Mouse (Mus musculus) erythroblast, embryonic 14.5 days (primary cell): ENCODE data around the gene Usp16. TPM values are rescaled to one million over a fixed set of nuclear protein-coding genes. Genes with fewer than 3 reads are reported as not detected.

ENCODE experiments used
- H3K27me3 ChIP-seq: 2 replicates; pipeline ENCODE4 v1.6.1; 2012; ENCODE audit warnings: inconsistent platforms; ENCODE audit not compliant: control insufficient read depth
- H3K36me3 ChIP-seq: 2 replicates; pipeline ENCODE4 v1.6.1; 2012; ENCODE audit warnings: mild to moderate bottlenecking, inconsistent platforms; ENCODE audit not compliant: control insufficient read depth
- H3K4me1 ChIP-seq: 2 replicates; pipeline ENCODE4 v1.6.1; 2012; ENCODE audit warnings: inconsistent platforms; ENCODE audit not compliant: control insufficient read depth
- H3K4me3 ChIP-seq: replicated peaks from 2 replicates; pipeline ENCODE3; 2012; ENCODE audit warnings: moderate library complexity, mild to moderate bottlenecking, inconsistent platforms
- H3K9me3 ChIP-seq: 2 replicates; pipeline ENCODE4 v1.6.1; 2012; ENCODE audit warnings: low read length, inconsistent platforms, mixed read lengths; ENCODE audit not compliant: control insufficient read depth
- GATA1 ChIP-seq: IDR thresholded peaks from 2 replicates; pipeline ENCODE4 v1.6.1; 2012; ENCODE audit warnings: low read length, inconsistent platforms, mixed read lengths
- TAL1 ChIP-seq: IDR thresholded peaks from 3 replicates; pipeline ENCODE4 v1.6.1; 2012; ENCODE audit warnings: low read length, inconsistent platforms, mixed read lengths
- polyA plus RNA-seq: library from polyadenylated mRNA; stranded (reverse); fragments of >175 nt; gene quantifications from 2 replicates; pipeline ENCODE4 v1.2.3, GENCODE M21; 2012

Gene Usp16
- 0.49 and 1.1 TPM in 2 replicates for polyA plus RNA-seq

DNA sequence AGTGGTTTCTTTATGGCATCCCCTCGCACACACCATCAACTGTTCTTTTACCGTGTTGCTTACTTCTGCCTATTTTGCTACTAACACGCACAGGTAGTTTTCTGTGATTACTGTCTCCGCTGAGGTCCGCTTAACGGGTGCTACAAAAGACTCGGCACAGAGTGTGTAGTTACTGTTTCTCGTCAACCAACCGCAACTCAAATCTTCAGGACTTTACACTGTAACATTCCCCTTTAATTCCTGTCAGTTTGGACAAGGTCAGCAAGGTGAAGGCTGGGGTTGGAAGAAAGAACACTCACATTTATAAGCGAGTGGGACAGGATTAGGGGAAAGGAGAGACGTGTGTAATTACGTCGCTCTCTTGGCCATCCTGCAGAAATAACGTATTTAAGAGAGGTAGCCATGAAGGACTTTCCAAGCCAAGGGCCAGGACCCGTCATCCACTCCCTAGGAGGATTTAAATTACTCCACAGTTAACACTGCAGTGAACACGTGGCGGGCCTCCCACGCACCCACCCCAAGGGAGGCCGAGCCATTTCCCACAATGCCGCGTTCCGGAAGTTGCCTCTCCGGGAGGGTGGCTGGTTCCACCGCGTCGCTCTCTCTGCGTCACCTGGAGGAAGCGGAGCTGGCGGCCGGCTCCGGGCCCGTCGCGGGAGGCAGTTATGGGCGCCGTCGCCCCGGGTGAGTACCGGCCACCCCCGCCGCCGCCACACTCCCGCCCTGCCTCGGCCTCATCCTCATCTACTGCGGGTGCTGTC lies at the start of gene Usp16:
TSS of gene Usp16 (plus strand) at position 285 of the 761 bp plus-strand sequence.
- Histone ChIP-seq H3K27me3 (no peaks in the 10 kb centered on the region; the same call in 1 of the 2 replicates), H3K36me3 (peaks cover 10% of the 10 kb centered on the region), H3K4me1 (peaks cover 34% of the 10 kb centered on the region), H3K4me3 (peak within 1 kb of the TSS; percentile 95), H3K9me3 (peaks cover 2% of the 10 kb centered on the region; the same call in 1 of the 2 replicates)
- no peak for TF ChIP-seq GATA1
- no peak for TF ChIP-seq TAL1

DNA sequence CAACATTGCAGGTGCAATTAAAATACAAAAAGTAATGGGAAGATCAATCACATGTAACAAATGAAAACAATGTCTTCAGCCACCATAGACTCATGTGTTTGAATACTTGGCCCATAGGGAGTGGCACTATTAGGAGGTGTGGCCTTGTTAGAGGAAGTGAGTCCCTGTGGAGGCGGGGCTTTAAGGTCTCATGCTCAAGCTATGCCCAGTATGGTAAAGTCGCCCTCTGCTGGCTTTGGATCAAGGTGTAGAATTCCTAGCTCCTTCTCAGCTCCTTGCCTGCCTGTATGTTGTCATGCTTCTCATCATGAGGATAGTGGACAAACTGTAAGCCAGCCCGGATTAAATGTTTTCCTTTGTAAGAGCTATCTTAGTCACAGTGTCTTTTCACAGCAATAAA lies 49.5 kb upstream of the Usp16 start:
- Histone ChIP-seq H3K4me1 (no peaks in the 10 kb centered on the region), H3K27me3 (no peaks in the 10 kb centered on the region), H3K36me3 (peaks cover 93% of the 10 kb centered on the region), H3K4me3 (no peak overlapping the region), H3K9me3 (no peaks in the 10 kb centered on the region)
- TF ChIP-seq GATA1 (no peak), TAL1 (no peak)

DNA sequence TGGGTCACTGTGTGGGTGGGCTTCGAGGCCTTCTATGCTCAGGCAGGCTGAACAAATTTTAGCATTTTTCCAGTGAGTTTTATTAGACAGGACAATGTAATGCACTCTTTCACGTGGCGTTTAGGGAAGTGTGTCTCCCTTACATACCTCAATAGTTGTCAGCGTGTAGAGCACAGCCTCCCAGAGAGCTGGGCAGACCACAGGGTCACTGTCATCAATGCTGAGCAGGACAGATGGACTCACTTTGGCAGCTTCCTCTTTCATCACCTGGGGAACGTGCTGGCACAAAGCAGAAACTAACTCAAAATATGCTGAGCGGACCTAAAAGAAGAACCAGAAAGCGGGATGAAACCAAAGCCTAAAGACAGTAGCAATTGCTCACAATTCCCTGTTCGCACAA lies 33.8 kb upstream of the Usp16 start:
- Histone ChIP-seq H3K9me3 (peaks cover 4% of the 10 kb centered on the region), H3K36me3 (peaks cover 95% of the 10 kb centered on the region), H3K4me1 (no peaks in the 10 kb centered on the region), H3K4me3 (no peak overlapping the region), H3K27me3 (no peaks in the 10 kb centered on the region)
- TF ChIP-seq GATA1 (no peak), TAL1 (no peak)

DNA sequence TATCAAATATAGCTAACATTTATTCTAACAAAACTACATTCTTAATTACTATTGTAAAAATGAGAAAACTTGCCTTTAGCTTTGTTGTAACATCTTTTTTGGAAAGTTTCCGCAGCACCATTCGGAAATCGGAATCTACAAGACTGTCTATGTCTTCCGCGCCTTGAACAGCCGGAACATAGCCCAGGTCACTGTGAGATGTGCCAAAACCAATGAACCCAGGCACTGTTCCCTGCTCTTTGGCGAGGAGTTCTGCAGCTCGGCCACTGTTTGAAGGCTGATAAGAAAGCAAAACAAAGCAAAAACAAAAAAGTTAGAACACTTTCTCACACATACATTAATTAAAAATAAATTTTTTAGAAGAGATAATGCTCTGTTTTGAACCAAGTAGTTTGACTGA lies 27.0 kb upstream of the Usp16 start:
- Histone ChIP-seq H3K36me3 (peaks cover 54% of the 10 kb centered on the region), H3K4me3 (no peak overlapping the region), H3K4me1 (peaks cover 23% of the 10 kb centered on the region), H3K27me3 (no peaks in the 10 kb centered on the region), H3K9me3 (no peaks in the 10 kb centered on the region; the same call in 1 of the 2 replicates)
- TF ChIP-seq GATA1, result no peak

DNA sequence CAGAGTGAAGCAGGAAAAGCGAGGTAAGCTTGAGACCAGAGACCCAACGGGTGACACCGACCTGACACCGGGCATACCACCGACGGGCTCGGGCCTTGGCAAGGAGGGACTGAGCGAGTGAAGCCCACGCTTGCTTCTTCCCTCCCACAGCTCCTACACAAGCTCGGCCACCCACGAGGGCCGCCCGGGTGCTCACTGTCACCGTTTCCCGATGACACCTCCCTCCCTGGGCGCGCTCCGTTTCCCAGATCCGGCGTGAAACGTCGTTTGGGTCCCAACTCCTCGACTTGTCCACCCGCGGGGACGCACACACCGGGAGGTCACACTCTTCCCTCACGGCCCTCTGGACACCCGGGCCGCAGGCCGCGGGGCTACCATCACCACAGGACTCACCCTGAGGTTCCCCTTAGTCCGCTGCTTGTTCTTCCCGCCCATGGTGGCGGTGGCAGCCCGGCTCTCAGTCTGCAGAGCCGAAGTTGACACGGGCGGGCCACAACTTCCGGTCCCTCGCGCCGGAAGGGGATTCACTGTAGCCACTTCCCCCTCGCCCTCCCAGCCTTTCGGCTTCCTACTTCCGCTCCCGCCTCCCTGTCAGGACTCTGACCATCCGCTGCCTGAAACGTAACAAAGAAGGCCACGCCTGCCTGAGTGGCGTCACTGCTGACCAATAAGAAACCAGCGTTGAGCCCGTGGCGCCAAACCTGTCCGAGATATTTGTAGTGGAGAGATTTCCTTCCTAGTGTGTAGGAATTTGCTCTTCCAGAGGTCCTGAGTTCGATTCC lies 22.3 kb upstream of the Usp16 start, which contains the start of gene Ltn1:
TSS of gene Ltn1 (minus strand) at position 580 of the 782 bp plus-strand sequence.
- Histone ChIP-seq H3K27me3 (no peaks in the 10 kb centered on the region), H3K4me1 (peaks cover 36% of the 10 kb centered on the region), H3K4me3 (peak within 1 kb of the TSS; percentile 83), H3K36me3 (peaks cover 15% of the 10 kb centered on the region), H3K9me3 (no peaks in the 10 kb centered on the region)
- TF ChIP-seq TAL1 (no peak), GATA1 (no peak)

DNA sequence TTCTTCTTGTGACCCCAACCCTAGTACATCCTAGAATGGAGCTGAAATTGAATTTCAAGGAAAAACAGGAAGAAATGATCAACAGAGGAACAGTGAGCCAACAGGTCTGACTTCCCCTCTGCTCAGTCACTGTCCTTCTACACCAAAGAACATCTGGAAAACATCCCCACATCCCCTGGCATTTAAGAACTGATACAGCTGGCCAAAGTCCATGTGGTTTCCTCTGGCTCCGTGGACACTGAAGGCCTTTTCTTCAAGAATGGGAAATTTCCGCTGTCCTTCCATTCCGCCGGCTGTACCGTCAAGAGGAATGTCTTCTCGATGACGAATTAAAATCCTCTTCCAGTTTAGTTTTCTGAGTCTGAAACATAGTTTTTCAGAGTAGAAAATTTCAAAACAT lies 20.2 kb upstream of the Usp16 start:
- TF ChIP-seq TAL1 (no peak), GATA1 (no peak)
- H3K27me3 ChIP-seq, result no peaks in the 10 kb centered on the region
- peaks cover 39% of the 10 kb centered on the region for H3K4me1 ChIP-seq
- H3K36me3 ChIP-seq, result peaks cover 11% of the 10 kb centered on the region
- H3K4me3 ChIP-seq, result no peak overlapping the region
- H3K9me3 ChIP-seq, result no peaks in the 10 kb centered on the region

DNA sequence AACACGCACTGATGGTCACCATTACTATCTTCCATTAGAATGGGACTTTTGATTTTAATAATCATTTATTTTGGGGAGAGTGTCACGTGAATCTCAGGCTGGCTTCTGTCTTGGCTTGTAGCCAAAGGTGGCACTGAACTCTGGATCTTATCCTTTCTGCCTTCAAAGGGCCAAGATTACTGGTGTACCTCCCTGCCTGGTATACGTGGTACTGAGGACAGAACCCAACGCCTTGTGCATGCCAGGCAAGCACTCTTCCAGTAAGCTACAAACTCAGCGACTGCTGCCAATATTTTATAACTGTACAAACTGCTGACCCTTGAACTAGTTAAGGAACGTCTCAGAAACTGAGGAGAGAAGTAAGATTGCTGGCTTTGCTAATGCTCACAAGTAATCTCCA lies 19.6 kb upstream of the Usp16 start:
- Histone ChIP-seq H3K9me3 (no peaks in the 10 kb centered on the region), H3K4me3 (no peak overlapping the region), H3K27me3 (no peaks in the 10 kb centered on the region), H3K4me1 (peaks cover 41% of the 10 kb centered on the region), H3K36me3 (peaks cover 6% of the 10 kb centered on the region)
- no peak for TF ChIP-seq GATA1
- TF ChIP-seq TAL1, result no peak

DNA sequence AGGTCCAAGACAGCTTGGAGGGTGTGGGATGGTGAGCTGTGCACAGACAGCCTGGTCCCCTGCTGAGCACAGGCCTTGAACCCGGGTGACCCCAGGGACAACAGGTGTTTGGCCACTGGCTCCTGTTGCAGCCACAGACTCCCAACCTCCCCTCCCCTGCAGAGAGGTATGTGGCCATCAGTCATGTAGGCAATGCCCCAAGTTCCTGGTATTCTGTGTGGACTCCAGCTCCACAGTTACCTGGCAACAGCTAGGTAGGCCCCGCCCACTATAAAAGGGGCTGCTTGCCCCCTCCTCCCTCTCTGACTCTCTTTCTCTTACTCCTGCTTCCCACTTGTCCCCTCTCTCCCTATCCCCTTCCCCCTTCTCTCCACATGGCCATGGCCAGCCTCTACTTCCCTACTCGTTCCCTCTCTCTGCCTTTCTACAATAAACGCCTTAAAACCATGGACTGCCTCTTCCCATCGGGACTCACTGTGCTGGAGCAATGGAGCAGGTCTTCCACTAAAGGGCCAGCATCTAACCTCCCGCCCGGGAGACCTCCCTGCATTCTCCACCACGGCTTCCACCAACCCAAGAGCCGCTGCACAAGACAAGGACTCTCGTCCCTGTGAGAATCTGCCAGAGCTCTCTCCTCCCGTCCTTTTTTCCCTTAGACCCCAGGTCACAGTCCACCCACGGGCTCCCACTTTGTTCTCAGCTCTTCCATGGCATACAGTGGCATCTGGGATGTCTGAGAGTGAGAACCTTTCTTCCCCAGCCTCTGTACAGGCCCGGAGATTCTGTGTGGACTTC lies 18.9 kb upstream of the Usp16 start:
- TF ChIP-seq TAL1, result no peak
- TF ChIP-seq GATA1, result no peak
- Histone ChIP-seq H3K27me3 (no peaks in the 10 kb centered on the region), H3K9me3 (no peaks in the 10 kb centered on the region), H3K4me3 (no peak overlapping the region), H3K36me3 (peaks cover 6% of the 10 kb centered on the region), H3K4me1 (peaks cover 37% of the 10 kb centered on the region)

DNA sequence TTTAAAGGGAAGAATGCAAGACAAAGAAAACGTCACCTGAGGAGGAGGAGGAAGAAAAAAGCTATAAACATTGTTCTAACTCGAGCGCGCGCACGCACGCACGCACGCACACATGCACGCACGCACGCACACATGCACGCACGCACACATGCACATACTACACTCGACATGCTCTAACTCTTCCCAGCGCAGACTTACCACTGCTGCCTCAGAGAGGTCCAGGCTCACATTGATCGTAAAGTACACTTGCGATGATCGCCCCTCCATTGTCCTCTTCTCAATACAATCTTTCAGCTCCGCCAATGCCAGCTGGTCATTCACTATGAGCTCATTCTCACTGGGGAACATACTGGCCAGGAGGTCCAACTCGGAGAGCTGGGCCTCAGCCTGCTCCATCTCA lies 17.4 kb upstream of the Usp16 start:
- peaks cover 6% of the 10 kb centered on the region for H3K36me3 ChIP-seq
- H3K4me1 ChIP-seq, result peaks cover 35% of the 10 kb centered on the region
- no peaks in the 10 kb centered on the region for H3K27me3 ChIP-seq
- H3K4me3 ChIP-seq, result no peak overlapping the region
- H3K9me3 ChIP-seq, result no peaks in the 10 kb centered on the region
- TF ChIP-seq GATA1 (no peak), TAL1 (no peak)
